Mouse (Mus musculus): Measurements from ENCODE around the gene Fam222b. TPM values are rescaled to one million over a fixed set of nuclear protein-coding genes. Genes with fewer than 3 reads are reported as not detected.

Gene Fam222b
- polyA plus RNA-seq, 1 experiment from 2014 or later = 17.3 TPM

DNA sequence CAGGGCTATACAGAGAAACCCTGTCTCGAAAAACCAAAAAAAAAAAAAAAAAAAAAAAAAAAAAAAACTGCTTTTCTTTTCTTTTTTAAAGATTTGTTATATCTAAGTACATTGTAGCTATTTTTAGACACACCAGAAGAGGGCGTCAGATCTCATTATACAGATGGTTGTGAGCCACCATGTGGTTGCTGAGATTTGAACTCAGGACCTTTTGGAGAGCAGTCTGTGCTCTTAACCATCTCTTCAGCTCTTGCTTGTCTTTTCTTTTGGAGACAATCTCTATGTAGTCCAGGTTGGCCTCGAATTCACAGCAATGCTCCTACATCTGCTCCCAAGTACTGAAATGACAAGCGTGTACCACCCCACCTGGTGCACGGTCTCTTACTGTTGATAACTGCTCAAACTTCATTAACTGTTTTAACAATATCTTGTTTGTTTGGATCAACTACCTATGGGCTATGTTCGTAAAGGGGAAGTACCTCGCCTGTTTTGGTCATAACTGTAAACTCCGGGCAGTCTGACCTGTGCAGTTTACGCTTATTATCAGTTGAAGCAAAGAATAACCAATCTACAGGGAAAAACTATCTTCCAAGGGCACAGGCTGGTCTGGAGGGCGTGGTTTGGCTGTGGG is 81.4 kb downstream of the Fam222b start:
- peak overlapping the region; percentile 90 for H3K4me2 ChIP-seq (replicated peaks)
- peak overlapping the region; percentile 74 for H3K4me3 ChIP-seq (replicated peaks)
- H3K9me3 ChIP-seq (replicated peaks) = no peaks in the 10 kb centered on the region
- no peak for ATAC-seq (ENCODE audit: insufficient number of reproducible peaks, low FRiP score, low TSS enrichment, low read depth)
- H3K27me3 ChIP-seq = no peaks in the 10 kb centered on the region
- WGBS = 7% methylated on average over 10 of the region's 10 CpGs
- peaks cover 32% of the 10 kb centered on the region for H3K4me1 ChIP-seq
- H3K36me3 ChIP-seq = peaks cover 15% of the 10 kb centered on the region
- peak overlapping the region; percentile 75; the same call in 1 of the 2 replicates for H3K9ac ChIP-seq
- H3K27ac ChIP-seq (replicated peaks) = peak overlapping the region; percentile 99

DNA sequence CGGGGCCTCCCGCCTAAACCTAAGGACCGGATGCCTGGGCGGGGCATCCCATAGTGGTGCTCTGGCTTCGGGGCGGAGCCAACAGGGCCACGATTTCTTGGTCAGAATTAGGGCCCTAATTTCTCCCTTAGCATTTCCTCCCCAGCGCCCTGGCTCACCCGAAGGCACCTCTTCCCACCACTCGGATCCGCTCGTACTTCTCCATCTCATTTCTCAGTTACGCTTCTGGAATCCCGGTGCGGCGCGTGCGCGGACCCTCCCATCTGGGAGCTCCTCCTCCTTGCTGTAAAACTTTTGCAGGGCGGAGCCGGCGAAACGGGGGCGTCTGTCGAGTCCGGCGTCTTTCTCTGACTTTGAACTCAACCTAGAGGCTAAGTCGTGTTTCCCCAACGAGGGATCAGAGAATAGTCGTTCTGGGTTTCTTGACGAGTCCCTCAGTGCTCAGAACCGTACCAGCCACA is 82.0 kb downstream of the Fam222b start, which contains the start of the genes Nek8 and Tlcd1:
Gene Nek8 (minus strand): TSS at position 274 of the 461 bp plus-strand sequence.
Gene Tlcd1 (plus strand): TSS at position 310 of the 461 bp plus-strand sequence.
- Histone ChIP-seq H3K27ac (replicated peaks) (peak within 1 kb of the TSS; percentile 99), H3K27me3 (no peaks in the 10 kb centered on the region), H3K4me1 (peaks cover 37% of the 10 kb centered on the region), H3K9ac (peak within 1 kb of the TSS; percentile 75), H3K36me3 (peaks cover 20% of the 10 kb centered on the region), H3K4me3 (replicated peaks) (peak within 1 kb of the TSS; percentile 74), H3K4me2 (replicated peaks) (peak within 1 kb of the TSS; percentile 90), H3K9me3 (replicated peaks) (no peaks in the 10 kb centered on the region)
- ATAC-seq (ENCODE audit: insufficient number of reproducible peaks, low FRiP score, low TSS enrichment, low read depth) = peak; percentile 54; the same call in 1 of the 2 replicates
- WGBS = under 1% methylated on average over 32 of the region's 32 CpGs

DNA sequence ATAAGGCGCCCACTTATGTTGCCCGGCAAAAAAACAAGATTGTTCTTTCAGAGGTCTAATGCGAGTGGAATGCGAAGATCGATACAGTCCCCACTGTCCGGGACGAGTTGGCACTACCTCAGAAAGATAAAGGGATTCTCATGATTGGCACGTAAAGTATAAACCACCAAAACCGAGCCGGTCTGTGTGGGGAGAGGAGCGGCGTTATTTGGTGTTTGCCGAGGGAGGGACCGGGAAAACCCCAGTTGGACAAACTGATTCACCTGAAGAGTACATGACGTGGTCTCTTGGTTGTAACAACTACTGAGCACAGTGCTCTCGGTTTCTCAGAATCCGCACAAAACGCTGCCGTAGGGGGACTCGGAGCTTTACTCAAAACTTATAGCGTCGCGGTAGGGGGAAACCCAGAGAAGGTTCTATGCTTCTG is 82.5 kb downstream of the Fam222b start:
- peak overlapping the region; percentile 99 for H3K27ac ChIP-seq (replicated peaks)
- peaks cover 42% of the 10 kb centered on the region for H3K4me1 ChIP-seq
- H3K27me3 ChIP-seq = no peaks in the 10 kb centered on the region
- H3K4me3 ChIP-seq (replicated peaks) = peak overlapping the region; percentile 74
- peak overlapping the region; percentile 90 for H3K4me2 ChIP-seq (replicated peaks)
- no peak for ATAC-seq (ENCODE audit: insufficient number of reproducible peaks, low FRiP score, low TSS enrichment, low read depth)
- H3K9me3 ChIP-seq (replicated peaks) = no peaks in the 10 kb centered on the region
- under 1% methylated on average over 23 of the region's 23 CpGs for WGBS
- peaks cover 25% of the 10 kb centered on the region for H3K36me3 ChIP-seq
- H3K9ac ChIP-seq = peak overlapping the region; percentile 75

DNA sequence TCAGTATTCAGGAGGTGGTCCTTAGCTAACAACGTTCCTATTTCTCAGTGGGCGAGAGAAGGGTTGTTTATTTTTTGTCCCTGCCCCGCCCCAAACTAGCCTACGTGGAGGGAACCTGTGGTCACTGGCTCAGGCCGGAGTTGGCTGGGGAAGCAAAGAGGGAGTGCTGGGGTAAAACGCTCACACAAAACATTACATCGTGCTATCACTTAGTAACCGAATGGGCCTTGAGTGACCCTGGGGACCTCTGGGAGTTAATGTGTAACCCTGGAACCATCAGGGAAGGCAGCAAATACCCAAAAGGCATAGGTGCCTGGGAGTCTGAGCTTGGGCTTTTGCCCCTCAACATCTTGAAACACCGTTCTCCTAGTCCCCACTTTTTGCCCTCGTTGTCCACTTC is 83.0 kb downstream of the Fam222b start:
- Histone ChIP-seq H3K4me3 (replicated peaks) (peak overlapping the region; percentile 74), H3K9me3 (replicated peaks) (no peaks in the 10 kb centered on the region), H3K27me3 (no peaks in the 10 kb centered on the region), H3K4me2 (replicated peaks) (peak overlapping the region; percentile 90), H3K27ac (replicated peaks) (peak overlapping the region; percentile 99), H3K4me1 (peaks cover 47% of the 10 kb centered on the region), H3K36me3 (peaks cover 27% of the 10 kb centered on the region), H3K9ac (peak overlapping the region; percentile 75)
- no peak for ATAC-seq (ENCODE audit: insufficient number of reproducible peaks, low FRiP score, low TSS enrichment, low read depth)
- WGBS = 1% methylated on average over 10 of the region's 10 CpGs

DNA sequence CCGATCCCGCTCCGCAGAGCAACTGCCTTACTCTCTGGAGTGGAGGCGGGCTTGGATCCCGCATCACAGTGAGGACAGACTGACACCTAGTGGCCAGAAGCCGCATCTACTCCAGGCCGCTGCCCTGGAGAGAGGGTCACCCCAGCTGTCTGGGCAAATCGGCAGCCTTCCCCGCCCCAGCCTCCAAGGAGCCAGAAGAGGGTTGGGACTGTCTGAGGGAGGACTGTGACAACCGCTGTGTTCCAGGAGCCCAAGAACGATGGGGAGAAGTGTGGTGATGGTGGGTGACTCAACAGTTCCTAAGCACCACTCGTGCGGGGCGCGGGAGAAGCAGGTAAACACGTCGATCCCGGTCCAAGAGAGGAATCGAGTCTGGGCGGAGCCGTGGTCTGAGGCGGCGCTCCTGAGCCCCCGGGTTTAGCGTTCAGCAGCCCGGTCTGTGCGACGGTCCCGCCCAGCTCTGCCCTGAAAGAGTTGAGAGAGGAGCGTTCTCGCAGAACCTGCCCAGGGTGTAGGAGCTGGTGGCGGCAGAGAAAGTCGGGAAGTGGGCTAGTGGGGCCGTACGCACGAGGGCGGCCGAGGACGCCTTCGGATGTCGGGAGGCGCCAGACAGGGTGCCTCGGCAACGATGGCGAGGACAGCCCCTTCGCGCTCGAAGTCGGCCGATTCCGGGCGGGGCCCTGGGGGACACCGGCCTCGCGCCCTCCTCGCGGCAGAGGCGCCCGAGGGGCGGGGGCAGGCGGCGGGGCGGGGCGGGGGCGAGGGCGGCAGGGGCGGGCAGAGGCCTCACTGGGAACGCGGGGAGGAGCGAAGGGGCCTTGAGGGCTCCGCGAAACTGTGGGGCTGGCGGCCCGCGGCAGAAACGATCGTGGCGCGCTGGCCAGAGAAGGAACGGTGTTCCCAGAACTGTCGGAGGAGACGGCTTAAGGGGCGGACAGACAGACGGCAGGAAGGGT is 83.7 kb downstream of the Fam222b start:
- ATAC-seq (ENCODE audit: insufficient number of reproducible peaks, low FRiP score, low TSS enrichment, low read depth) = peak; percentile 89
- peak overlapping the region; percentile 75 for H3K9ac ChIP-seq
- H3K27ac ChIP-seq (replicated peaks) = peak overlapping the region; percentile 99
- H3K36me3 ChIP-seq = peaks cover 27% of the 10 kb centered on the region
- under 1% methylated on average over 72 of the region's 84 CpGs for WGBS
- no peaks in the 10 kb centered on the region for H3K9me3 ChIP-seq (replicated peaks)
- peak overlapping the region; percentile 74 for H3K4me3 ChIP-seq (replicated peaks)
- H3K27me3 ChIP-seq = no peaks in the 10 kb centered on the region
- peaks cover 47% of the 10 kb centered on the region for H3K4me1 ChIP-seq
- peak overlapping the region; percentile 90 for H3K4me2 ChIP-seq (replicated peaks)

DNA sequence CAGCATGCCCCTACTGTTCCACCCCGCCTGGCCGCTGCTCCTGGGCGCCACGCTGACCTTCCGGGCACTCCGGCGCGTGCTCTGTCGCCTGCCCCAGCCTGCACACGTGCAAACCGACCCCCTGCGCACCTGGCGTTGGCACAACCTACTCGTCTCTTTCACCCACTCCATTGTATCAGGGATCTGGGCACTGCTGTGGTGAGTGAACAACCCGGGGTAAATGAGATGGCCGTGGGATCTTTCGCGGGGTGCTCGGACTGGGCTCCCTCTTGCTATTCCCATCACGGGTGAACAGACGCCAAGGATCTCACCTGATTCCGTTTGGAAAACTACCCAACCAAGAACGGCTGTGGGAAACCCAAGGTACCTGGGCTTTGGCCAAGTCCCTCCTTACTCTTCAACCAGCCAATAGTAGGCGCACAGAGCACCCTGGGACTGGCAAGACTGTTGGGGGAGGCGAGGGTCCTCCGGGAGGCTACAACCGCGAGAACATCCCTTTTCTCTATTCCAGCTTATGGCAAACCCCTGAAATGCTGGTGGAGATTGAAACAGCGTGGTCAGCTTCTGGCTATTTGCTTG is 84.5 kb downstream of the Fam222b start:
- no peak for ATAC-seq (ENCODE audit: insufficient number of reproducible peaks, low FRiP score, low TSS enrichment, low read depth)
- no peaks in the 10 kb centered on the region for H3K9me3 ChIP-seq (replicated peaks)
- peak overlapping the region; percentile 74 for H3K4me3 ChIP-seq (replicated peaks)
- H3K4me1 ChIP-seq = peaks cover 47% of the 10 kb centered on the region
- H3K4me2 ChIP-seq (replicated peaks) = peak overlapping the region; percentile 90
- WGBS = under 1% methylated on average over 29 of the region's 29 CpGs
- peaks cover 27% of the 10 kb centered on the region for H3K36me3 ChIP-seq
- H3K27ac ChIP-seq (replicated peaks) = peak overlapping the region; percentile 99
- H3K27me3 ChIP-seq = no peaks in the 10 kb centered on the region
- H3K9ac ChIP-seq = peak overlapping the region; percentile 75

DNA sequence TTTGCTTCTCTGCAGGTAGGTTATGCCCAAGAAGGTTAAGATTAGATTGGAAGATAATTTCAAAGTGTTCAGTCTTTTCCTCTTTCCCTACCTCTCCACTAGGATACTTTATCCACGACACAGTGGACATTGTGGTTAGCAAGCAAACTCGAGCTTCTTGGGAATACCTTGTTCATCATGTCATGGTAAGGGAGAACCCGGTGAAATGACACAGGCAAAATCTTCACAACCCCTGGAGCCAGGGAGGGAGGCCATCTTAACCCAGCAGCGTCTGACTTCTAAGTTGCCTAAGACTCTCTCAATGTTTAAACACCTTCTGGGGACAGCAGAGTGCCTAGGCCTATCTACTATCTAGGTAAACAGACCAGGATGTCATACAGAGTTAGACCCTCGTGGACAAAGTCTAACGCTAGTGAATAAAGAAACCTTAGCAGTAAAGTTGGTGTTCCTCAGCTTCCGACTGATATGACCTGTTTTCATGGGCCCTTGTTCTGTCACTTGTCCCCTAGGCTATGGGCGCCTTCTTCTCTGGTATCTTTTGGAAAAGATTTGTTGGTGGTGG is 85.1 kb downstream of the Fam222b start:
- Histone ChIP-seq H3K4me1 (peaks cover 47% of the 10 kb centered on the region), H3K9ac (0 out of 2 replicates have a peak overlapping the region, but pooled peaks have one; percentile 75)

DNA sequence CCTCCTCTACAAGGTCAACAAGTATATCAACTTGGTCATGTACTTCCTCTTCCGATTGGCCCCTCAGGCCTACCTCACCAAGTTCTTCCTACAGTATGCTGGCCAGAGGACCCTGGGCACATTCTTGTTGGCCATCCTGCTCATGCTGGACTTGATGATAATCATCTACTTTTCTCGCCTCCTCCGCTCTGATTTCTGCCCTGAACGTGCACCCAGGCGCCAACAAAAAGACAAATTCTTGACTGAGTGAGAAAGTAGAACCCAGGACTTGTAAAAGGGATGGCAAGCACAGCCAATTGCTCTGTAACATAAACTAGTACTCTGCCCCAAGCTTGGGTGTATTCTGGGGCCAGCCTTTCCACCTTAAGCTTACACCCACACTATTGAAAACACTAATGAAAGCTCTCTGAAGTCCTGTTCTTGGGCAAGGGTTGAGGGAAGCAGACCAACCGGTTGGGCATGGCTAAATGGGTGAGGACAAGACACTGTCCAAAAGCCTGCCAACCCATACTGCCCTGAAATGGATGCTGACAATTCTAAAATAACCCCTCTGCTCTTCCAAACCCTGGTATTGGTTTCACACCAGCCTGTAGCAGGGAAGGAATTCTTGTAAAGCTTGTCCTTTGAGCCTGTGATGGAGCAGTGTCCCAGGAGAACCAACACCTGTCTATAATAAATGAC is 85.8 kb downstream of the Fam222b start:
- H3K27ac ChIP-seq (replicated peaks) = peak overlapping the region; percentile 99
- no peak for ATAC-seq (ENCODE audit: insufficient number of reproducible peaks, low FRiP score, low TSS enrichment, low read depth)
- peak overlapping the region; percentile 6; the same call in 1 of the 2 replicates for H3K9ac ChIP-seq
- peaks cover 47% of the 10 kb centered on the region for H3K4me1 ChIP-seq
- H3K27me3 ChIP-seq = no peaks in the 10 kb centered on the region
- peak overlapping the region; percentile 90 for H3K4me2 ChIP-seq (replicated peaks)
- H3K9me3 ChIP-seq (replicated peaks) = no peaks in the 10 kb centered on the region
- peak overlapping the region; percentile 3; the same call in 1 of the 2 replicates for H3K4me3 ChIP-seq (replicated peaks)
- 72% methylated on average over 6 of the region's 6 CpGs for WGBS
- H3K36me3 ChIP-seq = peaks cover 30% of the 10 kb centered on the region

More for the DNA sequence above, 85.1 kb downstream of the Fam222b start:
- ATAC-seq (ENCODE audit: insufficient number of reproducible peaks, low FRiP score, low TSS enrichment, low read depth) = no peak
- no peaks in the 10 kb centered on the region for H3K9me3 ChIP-seq (replicated peaks)
- WGBS = 28% methylated on average over 8 of the region's 8 CpGs
- H3K27me3 ChIP-seq = no peaks in the 10 kb centered on the region
- peak overlapping the region; percentile 74 for H3K4me3 ChIP-seq (replicated peaks)
- peaks cover 29% of the 10 kb centered on the region for H3K36me3 ChIP-seq
- peak overlapping the region; percentile 99 for H3K27ac ChIP-seq (replicated peaks)
- peak overlapping the region; percentile 90 for H3K4me2 ChIP-seq (replicated peaks)

DNA sequence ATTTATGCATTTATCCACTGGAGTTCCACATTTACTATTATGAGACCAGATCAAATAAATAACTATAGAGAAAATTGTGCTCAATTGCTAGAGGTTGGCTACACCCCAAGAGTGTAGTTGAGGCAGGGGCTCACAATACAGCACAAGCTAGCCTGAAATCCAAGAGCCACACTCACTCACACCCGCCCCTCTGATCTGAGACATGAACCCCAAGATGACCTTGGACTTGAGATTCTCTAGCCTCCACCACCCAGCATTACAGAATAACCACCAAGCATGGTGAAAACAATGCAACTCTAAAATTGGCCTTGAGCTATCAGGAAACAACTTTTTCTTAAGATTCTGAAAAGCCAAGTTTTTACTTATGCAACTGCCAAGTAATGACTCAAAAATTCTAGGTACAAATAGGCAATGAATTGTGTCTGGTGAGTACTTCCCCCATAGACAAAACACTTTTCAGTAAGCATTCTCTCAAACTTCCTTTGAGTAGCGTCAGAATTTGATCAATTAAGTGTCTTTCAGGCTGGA is 87.4 kb downstream of the Fam222b start:
- H3K4me2 ChIP-seq (replicated peaks) = peak overlapping the region; percentile 62
- H3K27ac ChIP-seq (replicated peaks) = peak overlapping the region; percentile 97
- H3K9ac ChIP-seq = no peak overlapping the region; the same call in 1 of the 2 replicates
- H3K9me3 ChIP-seq (replicated peaks) = no peaks in the 10 kb centered on the region
- peaks cover 43% of the 10 kb centered on the region for H3K4me1 ChIP-seq
- ATAC-seq (ENCODE audit: insufficient number of reproducible peaks, low FRiP score, low TSS enrichment, low read depth) = no peak
- H3K4me3 ChIP-seq (replicated peaks) = peak overlapping the region; percentile 97
- 39% methylated on average over 2 of the region's 2 CpGs for WGBS
- H3K36me3 ChIP-seq = peaks cover 30% of the 10 kb centered on the region
- H3K27me3 ChIP-seq = no peaks in the 10 kb centered on the region

DNA sequence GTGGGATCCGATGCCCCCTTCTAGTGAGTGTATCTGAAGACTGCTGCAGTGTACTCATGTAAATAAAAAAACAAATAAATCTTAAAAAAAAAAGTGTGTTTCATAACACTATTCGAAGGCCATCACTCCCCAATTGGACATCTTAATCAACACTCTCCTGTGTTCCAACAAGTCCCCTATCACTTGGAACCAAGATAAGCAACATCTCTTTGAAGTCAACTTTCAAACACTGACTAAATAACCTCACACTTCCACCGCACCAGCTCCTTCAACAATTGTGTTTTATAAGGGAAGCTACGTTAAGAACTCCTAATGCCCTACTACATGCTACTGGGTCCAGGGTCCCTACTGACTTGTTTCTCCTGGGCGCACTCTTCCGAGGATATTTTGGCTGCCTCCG is 88.0 kb downstream of the Fam222b start:
- peaks cover 30% of the 10 kb centered on the region for H3K36me3 ChIP-seq
- WGBS = 5% methylated on average over 7 of the region's 7 CpGs
- H3K4me1 ChIP-seq = peaks cover 37% of the 10 kb centered on the region
- H3K4me3 ChIP-seq (replicated peaks) = peak overlapping the region; percentile 97
- no peak for ATAC-seq (ENCODE audit: insufficient number of reproducible peaks, low FRiP score, low TSS enrichment, low read depth)
- H3K4me2 ChIP-seq (replicated peaks) = peak overlapping the region; percentile 62
- peak overlapping the region; percentile 97 for H3K27ac ChIP-seq (replicated peaks)
- H3K9me3 ChIP-seq (replicated peaks) = no peaks in the 10 kb centered on the region
- peak overlapping the region; percentile 98 for H3K9ac ChIP-seq
- no peaks in the 10 kb centered on the region for H3K27me3 ChIP-seq
